Mouse (Mus musculus): ENCODE results near the gene Gstp3.

- no peak for TF ChIP-seq NANOG (IDR thresholded peaks at IDR 0.05; ENCODE audit: borderline replicate concordance, low read length)
- TF ChIP-seq CTCF (conservative IDR thresholded peaks at IDR 0.05; ENCODE audit: low read length): no peak
Observed at GRCm38 (mm10) chr19:4058581-4058980, 788 bp downstream of the Gstp3 start.
